Comparison of ENCODE assay signal across 19 mouse cellular contexts in genomic region chr6:71741998-71742636, GRCm38 (mm10). TPM values are rescaled to one million over a fixed set of nuclear protein-coding genes. Genes with fewer than 3 reads are reported as not detected.
"Had no signal": no experiment of that assay in that cellular context is flagged by ENCODE, and none has a peak within 500 bp of the region (broad histone marks: within the 10 kb centered on the region; RNA-seq: fewer than 3 reads in every experiment).

No protein-coding gene starts in this region.

- H3K4me3 ChIP-seq: lung, embryonic 15.5 days; megakaryocyte, embryonic 14.5 days; midbrain, embryonic 13.5 days; midbrain, embryonic 15.5 days; neural tube, embryonic 12.5 days; stomach, embryonic 15.5 days had no signal

- H3K27ac ChIP-seq: lung, embryonic 15.5 days; macrophage; neural tube, embryonic 12.5 days; stomach, embryonic 15.5 days; stomach, postnatal 0 days had no signal

- H3K36me3 ChIP-seq: lung, embryonic 15.5 days; midbrain, embryonic 13.5 days; midbrain, embryonic 15.5 days; neural tube, embryonic 12.5 days; stomach, embryonic 15.5 days had no signal

- H3K4me2 ChIP-seq: lung, embryonic 15.5 days; midbrain, embryonic 11.5 days; midbrain, embryonic 13.5 days; neural tube, embryonic 12.5 days; stomach, embryonic 15.5 days had no signal

- ATAC-seq: lung, postnatal 0 days; midbrain, embryonic 13.5 days; midbrain, embryonic 15.5 days had no signal

- DNase-seq: lung, adult 2 months; lung, postnatal 14 days; lung, postnatal 36 days; right cerebral cortex, postnatal 14 days; thymus, adult 2 months; thymus, postnatal 14 days; thymus, postnatal 36 days had no signal

- H3K9me3 ChIP-seq: lung, embryonic 15.5 days; megakaryocyte, embryonic 14.5 days; midbrain, embryonic 13.5 days; midbrain, embryonic 15.5 days; neural tube, embryonic 12.5 days; stomach, embryonic 15.5 days had no signal

- H3K9ac ChIP-seq: lung, embryonic 15.5 days; midbrain, embryonic 13.5 days; midbrain, embryonic 15.5 days; neural tube, embryonic 12.5 days; stomach, embryonic 15.5 days had no signal

- H3K27me3 ChIP-seq: lung, embryonic 15.5 days; midbrain, embryonic 13.5 days; midbrain, embryonic 15.5 days; neural tube, embryonic 12.5 days; stomach, embryonic 15.5 days had no signal

RNA-seq across cellular contexts. Expression of gene Reep1, which starts 34.8 kb away (rescaled TPM):
- total RNA-seq: monocyte, adult 5-6 weeks; neutrophil, adult 5-6 weeks had no signal
- polyA plus RNA-seq: macrophage had no signal
